Comparison of ENCODE assay signal across 25 mouse cellular contexts in the genomic region with DNA sequence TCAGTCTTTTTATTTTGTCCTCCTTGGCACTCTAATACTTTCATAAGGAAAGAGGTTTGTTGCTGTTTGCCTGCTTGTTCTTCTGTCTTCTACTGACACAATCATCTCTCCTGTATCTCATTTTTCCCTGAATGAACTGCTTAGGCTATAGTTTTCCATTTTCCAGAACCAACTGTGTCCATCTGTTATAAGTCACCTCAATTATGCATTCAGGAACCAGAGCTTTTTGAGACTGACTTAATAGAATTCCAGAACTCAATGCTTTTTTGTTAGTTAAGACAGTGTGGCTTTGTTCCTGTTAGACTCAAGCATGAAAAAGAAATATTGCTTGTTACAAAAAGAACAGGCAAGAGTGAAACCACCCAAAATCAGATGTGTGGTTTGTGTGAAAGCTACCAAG.
DNase-seq lines count a peak whose midpoint lies in the region; ATAC-seq and TF ChIP-seq lines count a peak whose summit lies in the region.
"Had no signal": no experiment of that assay in that cellular context is flagged by ENCODE, and none has a peak within 500 bp of the region (broad histone marks: within the 10 kb centered on the region; RNA-seq: fewer than 3 reads in every experiment).

No protein-coding gene starts in this region.

- no peak overlapping the region for H3K9ac ChIP-seq in hindbrain, embryonic 13.5 days
- H3K9ac ChIP-seq in hindbrain, postnatal 0 days (replicated peaks; ENCODE audit: low read length): no peak overlapping the region
- H3K9ac ChIP-seq in neural tube, embryonic 12.5 days: no peak overlapping the region
- no peak overlapping the region for H3K9ac ChIP-seq in neural tube, embryonic 15.5 days (replicated peaks)
- H3K9ac ChIP-seq: embryonic facial prominence, embryonic 12.5 days; heart, embryonic 15.5 days; kidney, embryonic 15.5 days had no signal

- H3K36me3 ChIP-seq in hindbrain, embryonic 13.5 days: no peaks in the 10 kb centered on the region
- H3K36me3 ChIP-seq in hindbrain, postnatal 0 days (ENCODE audit: insufficient read depth, low read length): no peaks in the 10 kb centered on the region
- H3K36me3 ChIP-seq in neural tube, embryonic 12.5 days: no peaks in the 10 kb centered on the region
- H3K36me3 ChIP-seq in neural tube, embryonic 15.5 days: no peaks in the 10 kb centered on the region
- H3K36me3 ChIP-seq: heart, embryonic 15.5 days; kidney, embryonic 15.5 days had no signal

- ATAC-seq in hindbrain, embryonic 13.5 days (ENCODE audit: low FRiP score): no peak
- no peak for ATAC-seq in hindbrain, postnatal 0 days
- peak; percentile 37; the same call in 1 of the 2 replicates for ATAC-seq in neural tube, embryonic 12.5 days (ENCODE audit: low FRiP score, low read depth)
- no peak for ATAC-seq in neural tube, embryonic 15.5 days (ENCODE audit: low FRiP score)
- ATAC-seq: intestine, postnatal 0 days had no signal

- H3K9me3 ChIP-seq in hindbrain, embryonic 13.5 days: no peaks in the 10 kb centered on the region
- no peaks in the 10 kb centered on the region for H3K9me3 ChIP-seq in hindbrain, postnatal 0 days (ENCODE audit: low read length)
- no peaks in the 10 kb centered on the region for H3K9me3 ChIP-seq in neural tube, embryonic 12.5 days
- no peaks in the 10 kb centered on the region for H3K9me3 ChIP-seq in neural tube, embryonic 15.5 days (replicated peaks)
- H3K9me3 ChIP-seq: embryonic facial prominence, embryonic 12.5 days; heart, embryonic 15.5 days; kidney, embryonic 15.5 days had no signal

- DNase-seq in embryo, embryonic 11 days: peak; percentile 21
- DNase-seq in embryo, embryonic 10 days (ENCODE audit: low spot score): no peak
- DNase-seq in hindbrain, postnatal 0 days (ENCODE audit: low spot score): no peak
- no peak for DNase-seq in c-Kit-positive CD71-positive TER-119-positive erythroid progenitor cells, embryonic 14.5 days (ENCODE audit: low spot score)
- DNase-seq: adrenal gland, postnatal 36 days; cerebellum, adult 9-11 months; gastrocnemius, postnatal 25 days; heart, adult 2 months; heart, postnatal 4 days; kidney, postnatal 4 days; lung, adult 18-20 months; lung, postnatal 14 days; right cerebral cortex, postnatal 4 days; thymus, adult 2 months had no signal

- H3K27ac ChIP-seq in hindbrain, embryonic 13.5 days: peak overlapping the region; percentile 12; the same call in 1 of the 2 replicates
- H3K27ac ChIP-seq in hindbrain, postnatal 0 days: no peak overlapping the region
- H3K27ac ChIP-seq in neural tube, embryonic 12.5 days: no peak overlapping the region
- no peak overlapping the region for H3K27ac ChIP-seq in neural tube, embryonic 15.5 days (replicated peaks)
- H3K27ac ChIP-seq: embryonic facial prominence, embryonic 12.5 days; heart, adult 2 months; heart, embryonic 15.5 days; kidney, embryonic 15.5 days had no signal

- TF ChIP-seq CTCF in hindbrain, postnatal 0 days (IDR thresholded peaks at IDR 0.05; ENCODE audit: low read depth): no peak

- peaks cover 15% of the 10 kb centered on the region for H3K4me1 ChIP-seq in hindbrain, embryonic 13.5 days (replicated peaks)
- no peaks in the 10 kb centered on the region for H3K4me1 ChIP-seq in hindbrain, postnatal 0 days (ENCODE audit: insufficient read depth, low read length)
- peaks cover 7% of the 10 kb centered on the region; the same call in 1 of the 2 replicates for H3K4me1 ChIP-seq in neural tube, embryonic 12.5 days
- peaks cover 8% of the 10 kb centered on the region for H3K4me1 ChIP-seq in neural tube, embryonic 15.5 days
- H3K4me1 ChIP-seq: embryonic facial prominence, embryonic 12.5 days; heart, embryonic 15.5 days; kidney, embryonic 15.5 days had no signal

- no peak overlapping the region for H3K4me2 ChIP-seq in hindbrain, embryonic 13.5 days
- no peak overlapping the region for H3K4me2 ChIP-seq in hindbrain, postnatal 0 days (ENCODE audit: low read depth, low read length)
- no peak overlapping the region for H3K4me2 ChIP-seq in neural tube, embryonic 12.5 days (replicated peaks)
- no peak overlapping the region for H3K4me2 ChIP-seq in neural tube, embryonic 15.5 days
- H3K4me2 ChIP-seq: embryonic facial prominence, embryonic 12.5 days; heart, embryonic 15.5 days; kidney, embryonic 15.5 days; liver, embryonic 11.5 days had no signal

- no peaks in the 10 kb centered on the region for H3K27me3 ChIP-seq in hindbrain, embryonic 13.5 days
- no peaks in the 10 kb centered on the region for H3K27me3 ChIP-seq in hindbrain, postnatal 0 days (ENCODE audit: insufficient read depth, low read length)
- no peaks in the 10 kb centered on the region for H3K27me3 ChIP-seq in neural tube, embryonic 12.5 days (replicated peaks)
- no peaks in the 10 kb centered on the region for H3K27me3 ChIP-seq in neural tube, embryonic 15.5 days (replicated peaks)
- H3K27me3 ChIP-seq: CH12.LX; embryonic facial prominence, embryonic 12.5 days; heart, embryonic 15.5 days; kidney, embryonic 15.5 days had no signal

- no peak overlapping the region for H3K4me3 ChIP-seq in hindbrain, embryonic 13.5 days
- H3K4me3 ChIP-seq in hindbrain, postnatal 0 days (ENCODE audit: low read length): no peak overlapping the region
- H3K4me3 ChIP-seq in neural tube, embryonic 12.5 days: no peak overlapping the region
- H3K4me3 ChIP-seq in neural tube, embryonic 15.5 days (replicated peaks): no peak overlapping the region
- H3K4me3 ChIP-seq: embryonic facial prominence, embryonic 12.5 days; erythroblast, embryonic 14.5 days; heart, adult 2 months; heart, embryonic 15.5 days; kidney, embryonic 15.5 days; myocyte had no signal
